Mouse (Mus musculus) liver, embryonic 14.5 days (tissue): ENCODE data around the gene Jarid2. TPM values are rescaled to one million over a fixed set of nuclear protein-coding genes. Genes with fewer than 3 reads are reported as not detected.

Experiments
- ATAC-seq: fragments of 200-750 bp; cut with Nextera tagmentation; 2 replicates; pipeline ENCODE4 v1.8.0; 2017; ENCODE audit warnings: moderate number of reproducible peaks, mild to moderate bottlenecking, moderate library complexity; ENCODE audit not compliant: insufficient read depth
- DNase-seq, 3 experiments: peaks; one replicate each; pipeline ENCODE4 v3.0.0-alpha.2; 2012 to 2013; ENCODE audit warnings: low read depth in 3 of 3, low spot score in 3 of 3
- H3K27ac ChIP-seq: fragments of 300-500 bp; sonication (generic); 2 replicates; pipeline ENCODE4 v1.5.1; 2014; ENCODE audit warnings: moderate library complexity, mild to moderate bottlenecking, control low read depth, inconsistent platforms
- H3K27me3 ChIP-seq: fragments of 300-500 bp; sonication (generic); 2 replicates; pipeline ENCODE4 v1.6.1; 2014; ENCODE audit warnings: mild to moderate bottlenecking, low read length, moderate library complexity; ENCODE audit not compliant: control insufficient read depth, insufficient read depth
- H3K36me3 ChIP-seq: fragments of 300-500 bp; sonication (generic); replicated peaks from 2 replicates; pipeline ENCODE4 v1.6.1; 2014; ENCODE audit warnings: low read depth; ENCODE audit not compliant: control insufficient read depth, insufficient read depth
- H3K4me1 ChIP-seq, 2 experiments: fragments of 200-500 bp in 1 of 2; fragments of 300-500 bp in 1 of 2; sonication (generic) in 1 of 2; replicated peaks; 2 replicates each; pipeline ENCODE4 v1.6.1; 2012 to 2014; ENCODE audit warnings: antibody characterized with exemption in 1 of 2, inconsistent platforms in 1 of 2, low read length in 1 of 2; ENCODE audit not compliant: control insufficient read depth in 2 of 2, insufficient read depth in 2 of 2
- H3K4me2 ChIP-seq: fragments of 300-500 bp; sonication (generic); 2 replicates; pipeline ENCODE4 v1.6.1; 2014; ENCODE audit warnings: low read depth, mild to moderate bottlenecking, control low read depth, moderate library complexity
- H3K4me3 ChIP-seq, 2 experiments: fragments of 200-500 bp in 1 of 2; fragments of 300-500 bp in 1 of 2; sonication (generic) in 1 of 2; 2 replicates each; pipeline ENCODE4 v1.5.1; 2012 to 2014; ENCODE audit warnings: low read depth in 2 of 2, low read length in 2 of 2, mild to moderate bottlenecking in 2 of 2, control low read depth in 1 of 2, inconsistent platforms in 1 of 2, moderate library complexity in 1 of 2; ENCODE audit not compliant: insufficient read depth in 1 of 2
- H3K9ac ChIP-seq: fragments of 300-500 bp; sonication (generic); replicated peaks from 2 replicates; pipeline ENCODE4 v1.6.1; 2014; ENCODE audit warnings: mild to moderate bottlenecking, control low read depth, moderate library complexity
- H3K9me3 ChIP-seq: fragments of 300-500 bp; sonication (generic); 2 replicates; pipeline ENCODE4 v1.6.1; 2016; ENCODE audit warnings: low read length, mixed read lengths; ENCODE audit not compliant: control insufficient read depth
- CTCF ChIP-seq: IDR thresholded peaks from 2 replicates; pipeline ENCODE4 v1.5.1; 2016; ENCODE audit warnings: antibody characterized with exemption, low read depth, control low read depth
- EP300 ChIP-seq: IDR thresholded peaks from 2 replicates; pipeline ENCODE4 v1.6.1; 2016; ENCODE audit warnings: antibody characterized with exemption, low read depth
- WGBS: fragments of 180-500 bp; shearing (Covaris S2); extraction: QIAGEN DNeasy Blood & Tissue Kit; methylation state at CpG from one replicate; pipeline ENCODE4 v1.1.7; 2014; ENCODE audit not compliant: insufficient replicate concordance; 5-methylcytosine and 5-hydroxymethylcytosine counted together
- polyA plus RNA-seq, 2 experiments: library from polyadenylated mRNA; depleted of rRNA in 1 of 2; stranded (reverse) in 1 of 2; unstranded in 1 of 2; fragments of >200 nt; fragmentation: Nextera tagmentation in 1 of 2; extraction: Ambion mirVana in 1 of 2; gene quantifications; 2 replicates each; pipeline versions ENCODE4 v1.2.1 to v1.2.3; 2012 to 2014

Gene Jarid2
- polyA plus RNA-seq, 2 experiments: 4.9 to 5.9 TPM

- Histone ChIP-seq H3K9me3 (no peaks in the 10 kb centered on the region), H3K27me3 (no peaks in the 10 kb centered on the region), H3K4me2 (no peak overlapping the region), H3K9ac (no peak overlapping the region), H3K36me3 (peaks cover 18% of the 10 kb centered on the region), H3K4me1 (no peaks in the 10 kb centered on the region), H3K4me3 (no peak overlapping the region), H3K27ac (no peak overlapping the region)
- no peak for DNase-seq
- WGBS: 70% methylated on average over 3 of the region's 3 CpGs
- no peak for ATAC-seq
- TF ChIP-seq CTCF: no peak
- no peak for TF ChIP-seq EP300
These were observed 194.8 kb downstream of the Jarid2 start for GRCm38 (mm10) chr13:44924042-44924441.

GRCm38 (mm10) chr13:44925173-44925572 lies 195.9 kb downstream of the Jarid2 start:
- no peak for ATAC-seq
- Histone ChIP-seq H3K9me3 (no peaks in the 10 kb centered on the region), H3K4me2 (no peak overlapping the region), H3K9ac (no peak overlapping the region), H3K36me3 (peaks cover 15% of the 10 kb centered on the region), H3K4me1 (no peaks in the 10 kb centered on the region), H3K27ac (no peak overlapping the region), H3K27me3 (no peaks in the 10 kb centered on the region), H3K4me3 (no peak overlapping the region)
- WGBS: 91% methylated on average over 2 of the region's 2 CpGs
- no peak for TF ChIP-seq EP300
- DNase-seq: no peak

DNA sequence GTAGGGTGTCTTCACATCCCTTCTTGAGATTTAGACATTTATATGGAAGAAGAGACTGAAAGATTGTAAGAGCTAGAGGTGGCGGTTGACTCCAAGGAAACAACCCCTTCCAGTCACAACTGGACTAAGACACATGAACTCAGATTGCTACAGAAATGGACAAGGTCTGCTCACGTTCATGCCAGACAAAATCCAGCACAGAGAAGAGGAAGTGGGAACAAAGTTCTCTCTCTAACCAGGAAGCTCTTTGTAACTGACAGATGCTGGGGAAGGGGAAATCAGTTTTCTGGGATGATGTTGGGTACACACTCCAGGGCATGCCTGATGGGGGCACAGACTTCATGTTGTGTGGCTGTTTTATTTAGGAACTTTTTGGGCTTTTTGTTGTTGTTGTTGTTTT lies 197.0 kb downstream of the Jarid2 start:
- no peak for TF ChIP-seq EP300
- TF ChIP-seq CTCF: no peak
- Histone ChIP-seq H3K4me1 (no peaks in the 10 kb centered on the region), H3K9me3 (no peaks in the 10 kb centered on the region), H3K9ac (no peak overlapping the region), H3K27me3 (no peaks in the 10 kb centered on the region), H3K36me3 (peaks cover 6% of the 10 kb centered on the region), H3K27ac (no peak overlapping the region), H3K4me2 (no peak overlapping the region), H3K4me3 (no peak overlapping the region)
- no peak for DNase-seq
- WGBS: 56% methylated on average over 2 of the region's 2 CpGs
- no peak for ATAC-seq

DNA sequence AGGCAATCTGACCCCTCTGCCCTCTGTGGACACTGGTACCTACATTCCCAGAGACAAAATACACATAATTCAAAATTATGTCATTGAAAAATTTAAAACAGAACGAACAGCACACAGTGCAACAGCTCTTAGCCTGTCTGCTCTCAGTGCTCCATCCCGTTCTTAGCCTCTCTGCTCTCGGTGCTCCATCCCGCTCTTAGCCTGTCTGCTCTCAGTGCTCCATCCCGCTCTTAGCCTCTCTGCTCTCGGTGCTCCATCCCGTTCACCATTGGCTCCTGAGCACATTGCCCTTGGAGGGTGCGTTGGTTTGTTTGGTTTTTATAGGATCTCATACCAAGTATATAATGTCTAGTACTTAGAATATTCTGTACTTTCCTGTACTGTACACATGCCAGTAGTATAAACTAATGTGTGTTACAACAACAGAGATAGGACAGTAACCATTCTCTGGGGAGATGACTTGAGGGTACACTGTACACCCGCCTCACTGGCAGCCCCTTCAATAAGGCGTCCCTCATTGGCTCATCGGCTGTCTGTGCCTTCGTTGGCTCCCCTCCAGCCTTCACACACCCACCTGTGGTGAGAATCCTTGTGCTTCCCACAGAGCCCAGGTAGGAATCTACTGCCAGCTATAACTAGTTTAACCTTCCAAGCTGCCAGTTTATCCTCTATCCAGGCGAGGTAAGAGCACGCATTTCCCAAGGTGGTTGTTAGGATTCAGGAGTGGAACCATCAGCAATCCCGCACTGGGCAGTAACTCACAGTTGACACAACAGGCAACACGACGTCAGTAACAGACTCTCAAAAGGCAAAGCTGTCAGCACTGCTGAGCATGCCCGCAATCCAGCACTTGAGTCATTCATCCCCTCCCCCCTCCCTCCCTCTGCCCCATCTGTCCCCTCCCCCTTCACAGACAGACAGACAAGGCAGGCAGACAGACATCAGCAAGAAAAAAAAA lies 203.3 kb downstream of the Jarid2 start:
- ATAC-seq (no peak), DNase-seq (no peak)
- TF ChIP-seq CTCF: no peak
- TF ChIP-seq EP300: no peak
- H3K4me1 ChIP-seq: peaks cover 0 to 2% of the 10 kb centered on the region in 2 experiments; a peak in 1 of 4 replicates
- H3K4me3 ChIP-seq: no peak overlapping the region
- H3K36me3 ChIP-seq: no peaks in the 10 kb centered on the region
- 73% methylated on average over 18 of the region's 18 CpGs for WGBS
- no peak overlapping the region for H3K4me2 ChIP-seq
- no peak overlapping the region for H3K9ac ChIP-seq
- H3K27ac ChIP-seq: no peak overlapping the region
- H3K9me3 ChIP-seq: no peaks in the 10 kb centered on the region
- no peaks in the 10 kb centered on the region for H3K27me3 ChIP-seq

DNA sequence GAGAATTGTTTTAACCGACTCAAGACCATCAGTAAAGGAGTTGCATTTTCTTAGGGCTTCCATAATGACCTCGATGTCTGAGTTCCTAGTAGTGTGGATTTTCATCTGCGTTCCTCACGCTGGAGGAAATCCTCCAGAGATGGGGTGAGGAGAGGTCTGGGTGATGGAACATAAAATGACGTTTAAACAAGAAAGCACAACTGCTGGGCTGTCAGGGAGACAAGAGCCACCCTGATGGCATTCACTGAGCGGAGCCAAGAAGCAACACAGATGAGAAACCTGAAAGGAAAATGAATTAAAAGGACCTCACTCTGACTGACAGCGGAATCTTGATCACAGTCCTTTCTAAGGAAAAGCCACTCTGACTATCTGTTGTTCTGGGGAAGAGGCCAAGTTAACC lies 204.3 kb downstream of the Jarid2 start:
- TF ChIP-seq EP300: no peak
- H3K9me3 ChIP-seq: no peaks in the 10 kb centered on the region
- no peak overlapping the region for H3K4me3 ChIP-seq
- no peaks in the 10 kb centered on the region for H3K27me3 ChIP-seq
- H3K4me2 ChIP-seq: no peak overlapping the region
- ATAC-seq: no peak
- H3K27ac ChIP-seq: no peak overlapping the region
- peaks cover 0 to 2% of the 10 kb centered on the region in 2 experiments; a peak in 2 of 4 replicates for H3K4me1 ChIP-seq
- DNase-seq: no peak
- H3K9ac ChIP-seq: no peak overlapping the region
- H3K36me3 ChIP-seq: no peaks in the 10 kb centered on the region
- 71% methylated on average over 7 of the region's 7 CpGs for WGBS
